Mouse (Mus musculus) retina, postnatal 7 days (tissue): ENCODE data around the gene Sppl2a.
"Not testable (repeated sequence)": the region's sequence is repeated elsewhere in the genome, so short reads cannot be mapped to it uniquely, and the experiment has no call there.

Experiments used
- DNase-seq: peaks from one replicate; pipeline ENCODE4 v3.0.0-alpha.2; 2012; ENCODE audit warnings: low read depth, low spot score

Sppl2a gene

GRCm38 (mm10) chr2:126932897-126933641, at the start of gene Sppl2a:
Sppl2a (minus strand) TSS chr2:126933235.
- peak; percentile 77 for DNase-seq

- no peak for DNase-seq
These were observed 44.4 kb upstream of the Sppl2a start for GRCm38 (mm10) chr2:126977428-126977827.

GRCm38 (mm10) chr2:126961696-126962095, 28.7 kb upstream of the Sppl2a start:
- no peak for DNase-seq

- DNase-seq, result no peak
These were observed 22.6 kb upstream of the Sppl2a start for GRCm38 (mm10) chr2:126955671-126956070.

- DNase-seq, result no peak
These were observed 18.1 kb upstream of the Sppl2a start for GRCm38 (mm10) chr2:126951085-126951484.

GRCm38 (mm10) chr2:126950453-126950852, 17.4 kb upstream of the Sppl2a start:
- no peak for DNase-seq

- DNase-seq, result no peak
These were observed 16.8 kb upstream of the Sppl2a start for GRCm38 (mm10) chr2:126949856-126950255.

- DNase-seq, result not testable (repeated sequence)
These were observed 16.3 kb upstream of the Sppl2a start for GRCm38 (mm10) chr2:126949297-126949696.

GRCm38 (mm10) chr2:126948231-126948630, 15.2 kb upstream of the Sppl2a start:
- no peak for DNase-seq

- DNase-seq, result no peak
These were observed 14.6 kb upstream of the Sppl2a start for GRCm38 (mm10) chr2:126947646-126948045.

GRCm38 (mm10) chr2:126943211-126943610, 10.2 kb upstream of the Sppl2a start:
- DNase-seq, result no peak

- DNase-seq, result no peak
These were observed 7.4 kb upstream of the Sppl2a start for GRCm38 (mm10) chr2:126940314-126940866.

GRCm38 (mm10) chr2:126938069-126938468, 5.0 kb upstream of the Sppl2a start:
- no peak for DNase-seq

- DNase-seq, result no peak
These were observed 886 bp upstream of the Sppl2a start for GRCm38 (mm10) chr2:126933921-126934320.

GRCm38 (mm10) chr2:126932261-126932896, 656 bp downstream of the Sppl2a start:
- DNase-seq, result no peak

- no peak for DNase-seq
These were observed 1.3 kb downstream of the Sppl2a start for GRCm38 (mm10) chr2:126931784-126932183.

- DNase-seq, result no peak
These were observed 4.4 kb downstream of the Sppl2a start for GRCm38 (mm10) chr2:126928681-126929080.

- no peak for DNase-seq
These were observed 12.5 kb downstream of the Sppl2a start for GRCm38 (mm10) chr2:126920358-126921060.

- no peak for DNase-seq
These were observed 16.8 kb downstream of the Sppl2a start for GRCm38 (mm10) chr2:126916236-126916635.

- no peak for DNase-seq
These were observed 18.9 kb downstream of the Sppl2a start for GRCm38 (mm10) chr2:126914096-126914495.

- DNase-seq, result no peak
These were observed 28.9 kb downstream of the Sppl2a start for GRCm38 (mm10) chr2:126904162-126904561.

- DNase-seq, result no peak
These were observed 35.5 kb downstream of the Sppl2a start for GRCm38 (mm10) chr2:126897511-126897910.
